Mouse (Mus musculus) large intestine, adult 2 months (tissue): Measurements from ENCODE around the gene Timm17b. TPM values are rescaled to one million over a fixed set of nuclear protein-coding genes. Genes with fewer than 3 reads are reported as not detected.
"Not testable (repeated sequence)": the region's sequence is repeated elsewhere in the genome, so short reads cannot be mapped to it uniquely, and the experiment has no call there.

ENCODE experiments used
- DNase-seq: peaks from one replicate; pipeline ENCODE4 v3.0.0-alpha.2; 2012; ENCODE audit warnings: low read depth, low spot score
- WGBS: fragments of 180-500 bp; shearing (Covaris S2); methylation state at CpG from one replicate; pipeline ENCODE4 v1.1.7; 2018; 5-methylcytosine and 5-hydroxymethylcytosine counted together
- polyA plus RNA-seq: library from polyadenylated mRNA; depleted of rRNA; stranded (reverse); fragments of >200 nt; gene quantifications from 2 replicates; pipeline ENCODE4 v1.2.3, GENCODE M21; 2012; rRNA removed

The Timm17b gene
- 38.0 and 40.1 TPM in 2 replicates for polyA plus RNA-seq

- peak; percentile 67 for DNase-seq
- WGBS: 15% methylated on average over 62 of the region's 62 CpGs
Measured at GRCm38 (mm10) chrX:7898880-7899874, at the start of gene Timm17b, which contains the start of gene Pqbp1. Gene Timm17b, plus strand, starts transcription at chrX:7899357. Gene Pqbp1, minus strand, starts transcription at chrX:7899269.

GRCm38 (mm10) chrX:7854578-7854977, 44.6 kb upstream of the Timm17b start:
- no peak for DNase-seq
- 26% methylated on average over 2 of the region's 2 CpGs for WGBS

- WGBS: 83% methylated on average over 3 of the region's 3 CpGs
Measured at GRCm38 (mm10) chrX:7859191-7859753, 39.9 kb upstream of the Timm17b start.

GRCm38 (mm10) chrX:7863181-7863580, 36.0 kb upstream of the Timm17b start:
- no peak for DNase-seq
- WGBS: 81% methylated on average over 1 of the region's 1 CpGs

More at GRCm38 (mm10) chrX:7859191-7859753, 39.9 kb upstream of the Timm17b start:
- DNase-seq: no peak

GRCm38 (mm10) chrX:7864551-7864950, 34.6 kb upstream of the Timm17b start:
- 78% methylated on average over 3 of the region's 3 CpGs for WGBS
- no peak for DNase-seq

- 72% methylated on average over 2 of the region's 2 CpGs for WGBS
- DNase-seq: no peak
Measured at GRCm38 (mm10) chrX:7865343-7865742, 33.8 kb upstream of the Timm17b start.

- 56% methylated on average over 2 of the region's 2 CpGs for WGBS
Measured at GRCm38 (mm10) chrX:7865786-7866185, 33.4 kb upstream of the Timm17b start.

GRCm38 (mm10) chrX:7867141-7867540, 32.0 kb upstream of the Timm17b start:
- WGBS: 92% methylated on average over 1 of the region's 1 CpGs

More at GRCm38 (mm10) chrX:7865786-7866185, 33.4 kb upstream of the Timm17b start:
- no peak for DNase-seq

GRCm38 (mm10) chrX:7868506-7868905, 30.7 kb upstream of the Timm17b start:
- no peak for DNase-seq
- WGBS: 73% methylated on average over 2 of the region's 2 CpGs

More at GRCm38 (mm10) chrX:7867141-7867540, 32.0 kb upstream of the Timm17b start:
- no peak for DNase-seq

GRCm38 (mm10) chrX:7869826-7870225, 29.3 kb upstream of the Timm17b start:
- WGBS: 59% methylated on average over 3 of the region's 3 CpGs
- no peak for DNase-seq

- WGBS: 14% methylated on average over 38 of the region's 38 CpGs
Measured at GRCm38 (mm10) chrX:7878007-7878419, 21.1 kb upstream of the Timm17b start, which contains the start of gene Pim2. Gene Pim2, plus strand, starts transcription at chrX:7878262.

GRCm38 (mm10) chrX:7878495-7878894, 20.7 kb upstream of the Timm17b start:
- 22% methylated on average over 21 of the region's 21 CpGs for WGBS
- DNase-seq: no peak

More at GRCm38 (mm10) chrX:7878007-7878419, 21.1 kb upstream of the Timm17b start, which contains the start of gene Pim2:
- peak; percentile 40 for DNase-seq

GRCm38 (mm10) chrX:7879819-7880218, 19.3 kb upstream of the Timm17b start:
- WGBS: 16% methylated on average over 11 of the region's 11 CpGs
- DNase-seq: no peak

GRCm38 (mm10) chrX:7883841-7884567, 15.2 kb upstream of the Timm17b start, which contains the start of gene Slc35a2:
Gene Slc35a2, plus strand, starts transcription at chrX:7884028.
- 15% methylated on average over 43 of the region's 49 CpGs for WGBS
- DNase-seq: peak; percentile 80

- no peak for DNase-seq
- WGBS: 30% methylated on average over 13 of the region's 13 CpGs
Measured at GRCm38 (mm10) chrX:7898211-7898610, 946 bp upstream of the Timm17b start.

- 91% methylated on average over 5 of the region's 5 CpGs for WGBS
- no peak for DNase-seq
Measured at GRCm38 (mm10) chrX:7904441-7904840, 5.3 kb downstream of the Timm17b start.

GRCm38 (mm10) chrX:7907735-7908134, 8.6 kb downstream of the Timm17b start, which contains the start of gene Gm10491:
Gene Gm10491, minus strand, starts transcription at chrX:7907835.
- WGBS: 90% methylated on average over 5 of the region's 5 CpGs
- DNase-seq: no peak

- WGBS: 88% methylated on average over 4 of the region's 4 CpGs
- DNase-seq: not testable (repeated sequence)
Measured at GRCm38 (mm10) chrX:7909242-7909641, 10.1 kb downstream of the Timm17b start, which contains the start of gene Gm10490. Gene Gm10490, plus strand, starts transcription at chrX:7909542.

- WGBS: 56% methylated on average over 6 of the region's 6 CpGs
- no peak for DNase-seq
Measured at GRCm38 (mm10) chrX:7910473-7910872, 11.3 kb downstream of the Timm17b start.
